Mouse (Mus musculus) kidney, adult 2 months (tissue): ENCODE measurements around the gene Gm20695.

ENCODE experiments used
- CTCF ChIP-seq: fragments of 200-500 bp; conservative IDR thresholded peaks from 2 replicates; pipeline ENCODE4 v1.5.1; 2011; ENCODE audit warnings: low read depth, mild to moderate bottlenecking, control low read depth, low read length, moderate library complexity, mixed read lengths; ENCODE audit not compliant: insufficient read depth, insufficient read length
- POLR2A ChIP-seq: fragments of 200-500 bp; IDR thresholded peaks from one replicate; pipeline ENCODE4 v1.6.1; 2011; ENCODE audit warnings: low read depth, low read length, control low read depth

DNA sequence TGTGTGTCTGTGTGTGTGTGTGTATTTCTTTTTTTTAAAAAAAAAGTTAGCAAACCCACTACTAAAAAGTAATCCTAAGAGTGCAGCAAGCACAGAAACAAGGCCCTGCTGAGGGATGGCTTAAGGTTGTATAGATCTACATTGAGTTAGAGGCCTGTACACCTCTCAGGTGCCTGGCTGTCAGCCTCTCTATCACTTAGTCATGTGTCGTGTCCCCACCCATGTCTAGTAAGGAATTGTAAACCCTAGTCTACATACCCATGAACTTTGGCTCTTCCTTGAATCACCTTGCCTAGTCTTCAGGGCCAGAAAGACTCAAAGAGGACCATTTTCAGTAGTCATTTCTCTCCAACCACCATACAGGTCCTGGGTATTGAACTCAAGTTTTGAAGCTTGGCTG is 12.1 kb downstream of the Gm20695 start:
- TF ChIP-seq POLR2A: no peak
- TF ChIP-seq CTCF: no peak
